Mouse (Mus musculus) layer of hippocampus, postnatal 36 days (tissue): ENCODE measurements around the gene Slc25a15. TPM values are rescaled to one million over a fixed set of nuclear protein-coding genes. Genes with fewer than 3 reads are reported as not detected.

ENCODE experiments used
- total RNA-seq, 2 experiments: library from RNA; stranded (reverse); gene quantifications; 2 replicates each; pipeline ENCODE4 v1.2.3; 2021

Gene Slc25a15
- total RNA-seq, 2 experiments from 2014 or later = 11.6 to 12.8 TPM

Other genes with a start within 250 kb of the Slc25a15 start
- gene Nek3, start 232.2 kb downstream of the Slc25a15 start, total RNA-seq = 1 to 10 TPM; 2.3 to 3.2 TPM
- gene Ckap2, start 212.8 kb downstream of the Slc25a15 start, total RNA-seq = 1 to 10 TPM in 1 of 2 experiments, under 1 TPM in 1; 0.71 to 1.7 TPM
- gene Vps36, start 205.8 kb downstream of the Slc25a15 start, total RNA-seq = 10 to 100 TPM; 26.5 to 30.9 TPM
- gene Thsd1, start 171.3 kb downstream of the Slc25a15 start, total RNA-seq = 1 to 10 TPM; 3.3 to 3.4 TPM
- not detected for gene Tpte, start 115.2 kb downstream of the Slc25a15 start, total RNA-seq
- 10 to 100 TPM; 23.9 to 26.6 TPM for gene Mrps31, start 12.8 kb upstream of the Slc25a15 start, total RNA-seq